Mouse (Mus musculus) v-Abl transformed pro-B cells (cell line): ENCODE measurements at regions not wholly inside any gene's neighbourhood (a gene's known extent, or its start where the extent isn't known, plus 50 kb on each side); places are given as distances from the start of the nearest gene placed in this dataset.
"Not testable (repeated sequence)": the region's sequence is repeated elsewhere in the genome, so short reads cannot be mapped to it uniquely, and the experiment has no call there.

Experiments used
- in situ Hi-C, 2 experiments: fragments of 400-800 bp; cut with MboI; formaldehyde crosslinking; loops; one replicate each; pipeline ENCODE4 v1.15.1; 2025; ENCODE audit not compliant: unreplicated experiment in 2 of 2

- in situ Hi-C loops, result no loop called here
Measured at GRCm38 (mm10) chr13:52138331-52138945, 292.0 kb downstream of the Gadd45g start.

- in situ Hi-C loops, result no loop called here
Measured at GRCm38 (mm10) chr13:52139140-52139809, 292.8 kb downstream of the Gadd45g start.

- in situ Hi-C loops, result no loop called here
Measured at GRCm38 (mm10) chr13:52140221-52140620, 293.7 kb downstream of the Gadd45g start.

- in situ Hi-C loops, result not testable (repeated sequence)
Measured at GRCm38 (mm10) chr13:52144066-52144465, 297.6 kb downstream of the Gadd45g start.

- in situ Hi-C loops, result no loop called here
Measured at GRCm38 (mm10) chr13:52145926-52146325, 299.4 kb downstream of the Gadd45g start.

DNA sequence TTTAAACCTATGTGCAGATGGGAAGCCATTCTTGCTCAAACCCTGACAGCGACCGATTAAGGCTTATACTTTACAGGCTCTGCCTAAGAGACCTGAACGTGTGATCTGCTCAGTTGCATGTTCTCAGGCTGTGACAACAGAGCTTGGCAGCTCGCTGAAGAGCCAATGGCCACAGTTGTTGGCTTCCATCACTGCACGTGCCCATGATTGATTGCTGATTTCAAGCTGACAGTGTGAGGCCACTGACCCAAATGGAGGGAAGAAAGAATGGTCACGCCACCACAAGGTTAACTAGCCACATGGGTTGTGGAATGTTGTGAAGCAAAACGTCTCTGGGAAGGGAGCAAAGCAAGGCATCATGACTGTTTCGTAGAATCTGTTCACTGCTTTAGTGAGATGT, 303.8 kb downstream of the Gadd45g start:
- in situ Hi-C loops, result loop anchor here in 1 of 2 experiments (10.0 kb wide), 1 partner anchor 305 kb away; the partner anchor contains the start of gene Gadd45g

DNA sequence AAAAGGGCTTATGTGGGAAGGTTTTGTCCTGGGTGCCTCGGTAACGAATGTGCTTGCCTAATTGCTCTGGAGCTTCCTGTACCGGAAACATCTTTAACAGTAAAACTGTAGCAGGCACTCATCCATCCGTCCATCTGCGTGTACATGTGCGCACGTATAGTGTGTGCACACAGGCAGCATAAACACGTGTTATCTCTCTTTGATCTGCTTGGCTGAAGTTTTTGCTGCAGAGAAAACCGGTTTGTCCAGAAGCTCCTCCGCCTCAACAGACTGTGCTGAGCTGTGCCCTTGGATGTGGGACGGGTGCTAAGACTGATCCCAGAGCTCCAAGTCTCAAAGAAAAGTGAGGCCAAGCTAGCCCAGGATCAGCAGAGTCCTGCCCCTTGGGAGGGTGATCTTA, 305.3 kb downstream of the Gadd45g start:
- in situ Hi-C loops, result loop anchor here in 1 of 2 experiments (10.0 kb wide), 1 partner anchor 307 kb away; the partner anchor contains the start of gene Gadd45g

DNA sequence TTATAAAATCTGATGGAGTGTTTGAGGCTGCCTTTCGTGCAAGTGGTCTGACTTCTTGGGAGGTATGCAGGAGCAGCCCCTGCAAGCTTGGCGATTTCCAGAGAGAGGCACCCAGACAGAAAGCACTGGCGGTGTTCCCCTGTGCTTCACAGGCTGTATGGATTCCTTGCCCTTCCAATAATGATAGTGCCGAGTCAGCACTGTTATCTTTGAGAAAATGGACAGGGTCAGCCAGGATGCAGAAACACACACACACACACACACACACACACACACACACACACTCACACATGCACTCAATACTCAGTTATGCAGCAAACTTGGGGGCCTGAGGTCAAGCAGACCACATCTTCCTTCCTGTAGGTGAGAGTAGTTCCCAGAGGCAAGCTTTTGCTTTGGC, 305.7 kb downstream of the Gadd45g start:
- in situ Hi-C loops, result loop anchor here in 1 of 2 experiments (10.0 kb wide), 1 partner anchor 307 kb away; the partner anchor contains the start of gene Gadd45g

GRCm38 (mm10) chr13:52153030-52153429, 306.6 kb downstream of the Gadd45g start:
- in situ Hi-C loops, result loop anchor here in 1 of 2 experiments (10.0 kb wide), 1 partner anchor 308 kb away; the partner anchor contains the start of gene Gadd45g

DNA sequence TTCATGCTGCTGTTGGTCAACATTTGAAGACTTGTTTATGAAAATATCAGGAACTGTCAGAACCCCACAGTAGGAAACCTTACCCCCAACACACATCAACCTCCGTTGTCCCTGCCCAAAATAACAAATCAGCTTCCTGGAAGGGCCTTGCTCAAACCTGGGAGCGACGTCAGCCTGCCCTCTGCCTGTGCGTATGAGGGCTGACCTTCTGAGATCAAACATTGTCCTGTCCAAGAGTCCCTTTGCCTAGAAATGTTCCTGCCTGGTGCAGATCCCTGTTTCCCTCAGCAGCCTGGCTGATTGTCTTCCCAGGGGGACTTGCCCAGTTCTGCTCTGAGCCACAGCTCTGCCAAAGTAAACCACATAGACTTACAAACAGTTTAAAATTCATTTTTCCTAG, 307.1 kb downstream of the Gadd45g start:
- in situ Hi-C loops, result loop anchor here in 1 of 2 experiments (10.0 kb wide), 1 partner anchor 309 kb away; the partner anchor contains the start of gene Gadd45g

GRCm38 (mm10) chr13:52154111-52154843, 307.8 kb downstream of the Gadd45g start:
- in situ Hi-C loops, result loop anchor here in 1 of 2 experiments (10.0 kb wide), 1 partner anchor 309 kb away; the partner anchor contains the start of gene Gadd45g

- in situ Hi-C loops, result loop anchor here in 1 of 2 experiments (10.0 kb wide), 1 partner anchor 310 kb away; the partner anchor contains the start of gene Gadd45g
Measured at GRCm38 (mm10) chr13:52154844-52155587, 308.5 kb downstream of the Gadd45g start.

GRCm38 (mm10) chr13:52155588-52156086, 309.2 kb downstream of the Gadd45g start:
- in situ Hi-C loops, result loop anchor here in 1 of 2 experiments (10.0 kb wide), 1 partner anchor 311 kb away; the partner anchor contains the start of gene Gadd45g

GRCm38 (mm10) chr13:52162676-52163075, 316.2 kb downstream of the Gadd45g start:
- in situ Hi-C loops, result no loop called here

- in situ Hi-C loops, result no loop called here
Measured at GRCm38 (mm10) chr13:52165531-52165930, 319.1 kb downstream of the Gadd45g start.

- in situ Hi-C loops, result no loop called here
Measured at GRCm38 (mm10) chr13:52167968-52168367, 321.5 kb downstream of the Gadd45g start.

- in situ Hi-C loops, result no loop called here
Measured at GRCm38 (mm10) chr13:52172706-52173346, 326.3 kb downstream of the Gadd45g start.

GRCm38 (mm10) chr13:52175665-52176064, 329.2 kb downstream of the Gadd45g start:
- in situ Hi-C loops, result no loop called here

- in situ Hi-C loops, result no loop called here
Measured at GRCm38 (mm10) chr13:52179977-52180376, 333.5 kb downstream of the Gadd45g start.
